Mouse (Mus musculus): Measurements from ENCODE around the gene Tnfsfm13.

Tnfsfm13 gene

DNA sequence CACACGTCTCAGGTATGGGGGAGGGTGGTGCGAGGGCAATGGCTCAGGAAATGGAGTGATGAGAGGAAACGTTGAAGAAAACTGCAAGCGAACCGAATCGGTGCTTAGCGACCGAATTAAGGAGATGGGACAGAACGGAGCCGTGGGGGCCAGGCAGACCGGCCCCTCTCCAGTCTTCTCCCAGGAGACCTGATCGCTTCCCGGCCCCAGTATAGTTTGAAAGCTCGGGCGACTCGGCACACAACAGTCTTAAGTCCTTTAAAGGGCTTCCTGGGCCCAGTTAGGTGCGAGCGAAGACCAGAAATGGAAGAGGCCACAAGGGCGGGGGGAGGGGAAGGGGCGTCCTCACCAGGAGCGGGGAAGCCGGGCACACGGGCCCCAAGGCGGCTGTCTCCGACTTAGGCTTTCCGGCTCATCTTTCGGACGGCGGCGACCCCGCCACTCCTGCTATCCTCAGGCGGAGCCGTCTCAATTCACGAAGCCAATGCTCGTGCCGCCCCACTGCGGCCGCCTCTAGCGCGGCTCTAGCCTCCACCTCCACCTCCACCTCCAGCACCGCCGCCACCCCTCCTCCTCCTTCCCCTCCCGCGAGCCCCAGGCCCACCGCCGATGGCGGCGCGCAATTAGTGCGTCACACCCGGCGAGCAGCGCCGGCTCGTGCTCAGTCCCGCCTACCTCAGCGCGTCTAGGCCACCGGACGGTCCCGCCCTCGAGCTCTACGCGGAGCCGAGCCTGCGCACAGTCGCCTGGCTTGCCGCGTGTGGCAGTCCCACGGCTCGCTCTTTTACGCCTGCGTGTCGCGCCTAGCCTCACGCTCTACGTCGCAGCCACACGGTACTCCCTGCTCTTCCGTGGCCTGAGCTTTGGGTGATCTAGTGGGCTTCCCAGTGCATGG lies 14.3 kb downstream of the Tnfsfm13 start, which contains the start of gene Senp3:
Gene Senp3 (minus strand): TSS at position 771 of the 895 bp plus-strand sequence.
- DNase-seq (ENCODE audit: low read depth) = peak; percentile 98

DNA sequence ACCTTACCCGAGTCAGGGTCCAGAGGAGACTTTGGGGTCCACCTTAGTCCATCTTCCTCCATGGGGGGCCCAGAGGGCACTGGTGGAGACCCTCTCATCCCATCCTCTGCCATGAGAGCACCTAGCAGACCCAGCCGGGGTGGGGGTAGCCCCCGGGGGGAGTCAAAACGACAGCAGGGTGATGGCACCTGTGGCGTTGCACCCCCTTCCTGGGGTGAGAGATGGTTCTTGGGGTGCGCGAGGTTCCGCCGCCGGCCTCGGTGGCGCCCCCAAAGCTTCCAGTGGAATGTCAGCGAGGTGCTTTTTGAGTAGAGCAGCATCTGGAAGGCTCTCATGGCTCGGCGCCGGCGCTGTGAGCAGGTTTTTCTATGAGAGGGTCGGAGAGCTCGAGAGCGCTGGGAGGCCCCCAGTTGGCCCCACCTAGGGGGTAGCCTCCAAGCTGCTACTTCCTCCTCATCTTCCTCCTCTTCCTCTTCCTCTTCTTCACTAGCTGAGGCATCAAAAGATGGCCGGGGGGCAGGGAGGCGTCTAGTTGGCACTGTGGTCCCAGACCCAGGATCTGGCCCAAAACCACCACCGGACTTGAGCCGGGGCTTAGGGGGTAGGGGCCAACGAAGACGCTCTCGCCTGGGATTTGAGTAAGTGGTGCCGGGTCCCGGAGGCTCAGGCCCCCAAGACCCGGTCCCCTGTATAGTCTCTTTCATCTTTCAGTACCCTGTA lies 15.6 kb downstream of the Tnfsfm13 start:
- DNase-seq (ENCODE audit: low read depth) = no peak

DNA sequence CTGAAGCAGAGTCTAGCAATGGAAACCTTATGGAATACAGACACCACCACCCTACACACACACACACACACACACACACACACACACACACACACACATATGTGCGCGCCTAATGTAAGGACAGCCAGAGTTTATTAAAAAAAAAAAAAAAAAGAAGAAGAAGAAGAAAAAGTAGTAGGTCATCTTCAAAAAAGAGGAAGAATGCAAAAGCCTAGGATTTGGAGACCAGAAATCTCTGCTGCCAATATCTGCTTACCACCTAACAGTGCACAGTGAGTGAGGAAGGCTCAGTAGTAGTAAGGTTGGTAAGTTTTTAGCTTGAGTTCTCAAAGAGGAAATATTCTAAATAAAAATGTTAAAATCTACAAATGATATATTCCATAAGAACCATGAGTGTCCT lies 16.8 kb downstream of the Tnfsfm13 start:
- no peak for DNase-seq (ENCODE audit: low read depth)

DNA sequence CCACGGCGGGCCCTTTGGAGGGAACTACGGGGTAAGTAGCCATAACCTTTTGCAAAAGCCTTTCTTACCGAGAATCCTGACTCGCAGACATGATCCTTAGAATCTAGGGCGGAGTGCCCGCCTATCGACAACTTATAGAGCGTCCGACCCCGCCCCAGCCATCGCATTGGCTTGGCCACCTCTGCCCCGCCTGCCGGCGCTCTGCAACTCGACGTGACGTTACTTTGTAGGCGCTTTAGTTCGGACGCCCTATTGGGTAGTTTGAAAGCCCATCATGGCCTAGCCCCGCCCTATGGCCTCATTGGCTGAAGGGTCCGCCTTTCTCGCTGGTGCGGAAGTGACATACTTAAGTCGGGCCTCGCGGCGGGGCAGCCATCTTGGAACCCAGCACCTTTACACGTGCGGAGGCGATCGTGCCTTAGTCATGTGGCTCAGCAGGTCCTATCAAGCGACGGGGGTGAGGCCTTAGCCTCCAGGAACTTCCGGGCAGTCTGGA lies 23.6 kb downstream of the Tnfsfm13 start, which contains the start of gene Eif4a1:
Gene Eif4a1 (minus strand): TSS at position 213 of the 496 bp plus-strand sequence.
- peak; percentile 100 for DNase-seq (ENCODE audit: low read depth)

DNA sequence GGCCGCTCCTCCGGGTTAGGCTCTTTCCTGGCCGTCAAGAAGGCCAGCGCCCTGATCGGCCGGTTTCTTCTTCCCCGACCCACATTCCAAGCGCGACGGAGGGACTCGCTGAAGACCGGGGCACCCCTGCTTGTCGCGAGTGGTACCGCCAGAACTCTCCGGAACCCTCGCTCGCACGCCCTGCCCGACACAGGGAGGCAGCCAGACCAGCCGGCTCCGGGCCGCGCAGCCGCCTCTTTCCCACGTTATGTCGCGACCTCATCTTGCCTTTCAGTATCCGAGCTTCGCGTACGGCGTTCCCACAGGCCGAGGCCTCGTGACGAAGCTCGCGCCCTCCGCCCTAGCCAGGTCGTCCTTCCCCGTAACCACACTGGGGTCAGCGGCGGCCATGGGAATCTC lies 24.2 kb downstream of the Tnfsfm13 start:
- no peak for DNase-seq (ENCODE audit: low read depth)

DNA sequence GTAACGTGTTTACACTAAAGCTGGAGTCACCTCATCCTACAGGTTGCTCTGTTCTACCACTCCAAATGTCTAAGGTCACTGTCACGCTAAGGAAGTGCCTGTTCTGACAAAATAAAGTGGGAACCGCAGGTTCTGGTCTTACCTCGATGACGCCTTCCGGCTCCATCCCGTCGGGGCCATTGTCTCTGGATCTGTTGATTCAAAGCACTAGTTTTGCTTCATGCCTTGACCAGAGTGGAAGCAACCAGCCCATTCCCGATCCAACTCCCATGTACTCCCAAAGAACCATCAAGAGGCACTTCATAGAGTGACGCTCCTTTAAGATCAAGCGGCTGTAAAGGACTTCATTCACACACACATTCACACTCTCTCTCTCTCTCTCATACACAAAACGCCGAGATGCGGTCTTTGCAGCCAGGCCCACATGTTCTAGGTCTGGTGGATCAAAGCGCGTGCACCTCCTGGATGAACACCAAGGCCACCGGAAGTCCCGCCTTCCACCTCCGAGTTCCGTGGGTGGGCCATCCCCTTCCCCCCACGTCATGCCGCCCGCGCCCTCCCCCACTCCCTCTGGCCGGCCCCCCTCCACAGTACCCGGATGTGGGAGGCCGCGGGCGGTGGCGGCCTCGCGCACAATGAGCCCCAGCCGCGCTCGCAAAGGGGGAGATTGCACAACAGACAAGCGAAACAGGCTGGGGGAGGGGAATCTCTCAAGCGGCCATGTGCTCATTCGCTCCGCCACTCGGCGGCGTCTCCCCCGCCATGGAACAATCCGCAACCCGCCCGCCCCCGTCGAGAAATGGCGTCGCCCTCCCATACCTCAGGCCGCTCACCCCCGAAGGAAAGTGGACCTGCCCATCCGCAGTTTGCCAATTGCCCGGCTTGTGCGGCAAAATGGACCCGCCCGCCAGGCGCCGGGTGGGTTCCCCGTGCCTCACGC lies 24.8 kb downstream of the Tnfsfm13 start:
- DNase-seq (ENCODE audit: low read depth) = peak; percentile 99

DNA sequence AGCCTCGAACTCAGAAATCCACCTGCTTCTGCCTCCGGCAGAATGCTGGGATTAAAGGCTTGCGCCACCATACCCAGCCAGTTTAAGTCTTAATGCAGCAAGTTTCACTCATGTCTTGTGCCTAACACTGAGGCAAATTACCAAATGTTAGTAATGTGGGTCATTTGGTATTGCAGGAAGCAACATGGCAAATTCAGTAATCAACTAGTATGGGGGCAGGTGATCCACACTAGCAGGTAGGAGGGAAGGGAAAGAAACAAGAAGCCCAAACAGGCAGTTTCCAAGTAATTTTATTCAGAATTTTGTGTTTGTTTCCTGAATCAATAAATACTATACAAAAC lies 29.3 kb downstream of the Tnfsfm13 start:
- DNase-seq (ENCODE audit: low read depth) = no peak

DNA sequence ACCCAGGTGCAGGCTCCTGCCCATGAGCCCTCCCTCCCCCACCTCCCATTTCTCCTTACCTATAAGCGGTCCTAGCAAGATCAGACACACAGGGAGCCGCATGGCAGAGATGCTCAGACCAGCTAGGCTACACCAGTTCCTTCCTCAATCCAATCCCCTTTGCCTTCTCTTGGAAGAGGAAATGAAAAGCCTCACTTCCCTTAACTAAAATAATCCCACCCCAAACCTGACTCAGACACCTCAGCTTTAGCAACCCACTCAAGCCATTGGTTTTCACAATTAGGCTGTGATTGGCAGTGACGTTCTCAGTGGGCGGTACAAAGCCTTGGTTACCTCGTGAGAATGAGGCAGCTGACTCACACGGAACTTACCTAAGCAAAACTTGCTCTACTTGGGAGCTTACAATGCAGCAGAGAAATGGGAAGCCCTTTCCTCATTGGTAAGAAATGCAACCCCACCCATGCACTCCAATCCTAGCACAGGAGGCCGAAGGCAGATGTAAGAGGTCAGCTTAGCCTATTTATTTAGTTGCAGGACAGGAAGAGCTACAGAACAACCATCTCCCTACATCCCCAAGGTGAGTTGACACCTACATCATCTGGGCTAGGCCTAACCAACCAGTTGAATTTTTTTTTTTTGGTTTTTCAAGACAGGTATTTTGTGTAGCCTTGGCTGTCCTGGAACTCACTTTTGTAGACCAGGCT lies 29.8 kb downstream of the Tnfsfm13 start, which contains the start of gene Cd68:
Gene Cd68 (minus strand): TSS at position 193 of the 704 bp plus-strand sequence.
- DNase-seq (ENCODE audit: low read depth) = peak; percentile 82

DNA sequence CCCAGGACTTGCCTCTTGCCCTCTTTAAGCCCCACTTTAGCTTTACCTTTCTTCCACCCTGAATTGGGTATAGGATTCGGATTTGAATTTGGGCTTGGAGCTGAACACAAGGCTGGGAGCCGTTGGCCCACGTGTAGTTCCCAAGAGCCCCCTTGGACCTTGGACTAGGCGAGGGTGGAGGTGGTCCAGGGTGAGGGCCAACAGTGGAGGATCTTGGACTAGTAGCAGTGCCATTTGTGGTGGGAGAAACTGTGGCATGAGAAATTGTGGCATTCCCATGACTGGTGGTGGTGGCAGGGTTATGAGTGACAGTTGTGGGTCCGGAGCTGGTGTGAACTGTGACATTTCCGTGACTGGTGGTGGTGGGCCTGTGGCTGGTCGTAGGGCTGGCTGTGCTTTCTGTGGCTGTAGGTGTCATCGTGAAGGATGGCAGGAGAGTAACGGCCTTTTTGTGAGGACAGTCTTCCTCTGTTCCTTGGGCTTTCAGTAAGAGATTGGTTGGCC lies 30.4 kb downstream of the Tnfsfm13 start:
- DNase-seq (ENCODE audit: low read depth) = peak; percentile 29

DNA sequence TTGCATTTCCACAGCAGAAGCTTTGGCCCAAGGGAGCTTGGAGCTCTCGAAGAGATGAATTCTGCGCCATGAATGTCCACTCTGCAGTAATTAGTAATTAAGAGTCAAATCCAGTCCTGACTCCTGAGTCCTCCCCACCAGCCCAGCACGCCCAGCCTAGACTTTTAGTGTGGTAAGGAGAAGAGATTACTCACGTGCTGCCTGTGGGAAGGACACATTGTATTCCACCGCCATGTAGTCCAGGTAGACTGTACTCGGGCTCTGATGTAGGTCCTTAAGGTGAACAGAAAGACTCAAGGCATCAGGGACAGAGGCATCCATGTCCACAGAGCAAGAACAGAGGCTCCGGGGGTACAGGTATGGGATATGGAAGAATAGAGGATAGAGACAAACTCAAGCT lies 31.1 kb downstream of the Tnfsfm13 start:
- DNase-seq (ENCODE audit: low read depth) = no peak

DNA sequence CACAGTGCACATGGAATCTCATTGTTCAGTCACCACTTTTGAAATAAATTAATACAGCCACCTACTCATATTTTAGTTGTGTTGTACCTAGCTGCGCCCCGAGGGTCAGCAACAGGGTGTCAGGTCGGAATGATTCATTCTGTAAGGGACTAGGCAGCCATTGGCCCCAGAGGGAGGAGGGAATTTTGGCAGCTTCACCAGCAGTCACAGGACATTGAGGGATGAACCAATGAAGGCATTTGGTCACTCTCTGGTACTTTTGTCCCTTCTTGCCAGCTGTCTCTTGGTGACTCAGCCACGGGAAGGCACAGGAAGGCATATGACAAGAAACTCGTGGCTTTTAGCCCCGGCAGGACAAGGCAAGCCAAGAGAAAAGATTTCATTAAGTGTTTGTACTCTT lies 32.1 kb downstream of the Tnfsfm13 start:
- DNase-seq (ENCODE audit: low read depth) = peak; percentile 16

DNA sequence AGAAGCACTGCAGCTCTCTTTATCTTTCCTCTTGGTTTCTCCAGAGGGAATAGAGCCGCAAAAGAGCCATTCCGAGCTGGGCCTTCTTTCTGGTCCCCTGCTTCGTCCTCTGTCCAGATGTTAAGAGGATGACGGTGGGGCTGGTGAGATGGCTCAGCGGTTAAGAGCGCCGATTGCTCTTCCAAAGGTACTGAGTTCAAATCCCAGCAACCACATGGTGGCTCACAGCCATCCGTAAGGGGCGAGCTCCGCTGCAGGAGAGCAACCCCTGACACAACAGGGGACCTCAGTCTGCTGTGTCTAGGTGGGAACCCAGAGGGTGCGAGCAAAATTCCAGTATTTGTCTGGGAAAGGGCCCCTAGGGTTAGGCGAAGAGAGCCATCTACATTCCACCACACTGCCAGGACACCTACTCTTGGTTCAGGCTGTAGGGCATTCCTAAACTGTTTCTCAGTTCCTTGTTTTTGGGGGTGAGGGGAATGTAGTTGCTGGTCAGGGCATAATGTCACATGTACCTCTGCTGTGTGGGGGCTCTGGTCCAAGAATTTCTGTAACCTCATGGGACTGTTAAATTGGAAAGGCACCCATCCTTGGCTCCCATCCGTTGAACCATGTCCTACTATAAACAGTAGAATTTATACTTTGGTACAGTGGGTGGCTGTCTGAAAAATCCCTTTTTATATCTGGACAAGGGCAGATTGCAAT lies 32.8 kb downstream of the Tnfsfm13 start:
- peak; percentile 21 for DNase-seq (ENCODE audit: low read depth)

DNA sequence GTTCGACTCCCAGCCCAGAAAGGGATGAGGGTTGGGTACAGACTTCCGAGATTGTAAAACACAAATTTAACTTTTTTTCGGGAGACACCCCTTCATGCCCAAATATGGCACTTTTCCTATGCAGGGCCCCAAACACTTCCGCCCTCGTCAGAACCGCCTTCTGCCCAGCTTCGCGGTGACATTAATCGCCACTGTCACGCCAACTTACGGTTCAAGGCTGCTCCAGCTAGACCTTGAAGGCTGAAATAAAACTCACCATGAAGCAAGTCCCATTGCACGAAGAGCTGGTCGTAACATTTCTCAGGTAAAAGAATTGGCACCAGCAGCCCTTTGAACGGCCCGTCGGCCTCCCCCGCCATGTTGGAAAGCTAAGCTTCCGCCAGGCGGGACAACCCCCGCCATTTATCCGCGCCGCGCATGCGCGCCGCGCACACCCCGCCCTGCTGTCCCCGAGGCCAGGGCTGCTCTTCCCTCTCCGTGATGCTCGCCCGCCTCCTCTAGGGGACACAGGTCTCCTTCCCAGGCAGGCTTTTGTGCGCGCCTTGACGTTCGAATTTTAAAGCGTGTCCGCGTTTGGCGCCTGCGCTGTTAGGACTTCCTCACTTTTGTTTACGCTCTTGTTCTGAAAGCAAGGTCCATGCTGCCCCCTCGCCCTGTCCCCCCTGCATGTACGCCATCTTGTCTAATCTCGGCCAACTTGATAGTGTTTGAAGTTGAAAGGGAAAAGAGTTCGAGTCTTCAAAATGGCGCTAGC lies 33.5 kb downstream of the Tnfsfm13 start, which contains the start of gene Mpdu1:
Gene Mpdu1 (minus strand): TSS at position 430 of the 754 bp plus-strand sequence.
- DNase-seq (ENCODE audit: low read depth) = peak; percentile 98

DNA sequence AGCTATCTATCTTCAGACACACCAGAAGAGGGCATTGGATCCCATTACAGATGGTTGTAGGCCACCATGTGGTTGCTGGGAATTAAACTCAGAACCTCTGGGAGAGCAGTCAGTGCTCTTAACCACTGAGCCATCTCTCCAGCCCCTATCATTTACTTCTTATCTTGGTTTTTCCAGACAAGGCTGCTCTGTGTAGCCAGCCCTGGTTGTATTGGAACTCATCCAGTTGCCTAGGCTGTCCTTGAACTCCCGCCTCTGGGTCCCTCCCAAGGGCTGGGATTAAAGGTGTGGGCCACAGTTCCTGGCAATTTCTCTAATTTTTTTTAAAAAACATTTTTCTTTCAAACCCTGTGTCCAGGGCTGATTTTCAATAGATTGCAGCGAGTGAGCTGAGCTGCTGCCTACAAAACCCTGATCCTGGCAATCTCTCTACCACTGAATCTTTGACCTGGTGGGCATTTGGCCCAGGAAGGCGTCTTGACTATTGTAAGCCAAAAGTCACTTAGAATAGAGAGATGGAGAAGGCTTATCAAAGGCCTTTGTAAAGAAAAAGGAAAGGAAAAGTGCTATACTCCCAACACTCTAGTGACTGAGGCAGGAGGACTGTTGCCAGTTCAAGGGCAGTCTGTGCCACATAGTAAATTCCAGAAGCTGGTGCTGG lies 34.5 kb downstream of the Tnfsfm13 start:
- no peak for DNase-seq (ENCODE audit: low read depth)

DNA sequence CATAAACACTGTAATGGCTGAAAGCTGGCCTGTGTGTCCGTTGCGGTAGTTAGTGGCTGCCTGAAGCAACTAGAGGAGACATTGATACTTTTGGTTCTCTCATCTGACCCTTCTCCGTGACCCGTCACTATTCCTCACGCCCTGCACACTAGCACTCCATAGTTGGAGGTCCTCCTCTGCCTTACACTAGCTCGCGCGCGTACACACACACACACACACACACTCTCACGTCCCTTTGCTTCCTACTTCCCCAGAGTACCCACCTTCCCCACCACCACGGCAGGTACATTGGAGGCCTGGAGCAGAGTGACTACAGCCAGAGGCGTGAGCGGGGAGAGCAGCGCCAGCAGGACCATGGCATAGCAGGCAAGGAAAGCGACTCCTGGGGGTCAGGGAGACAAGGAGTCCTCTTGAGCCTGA lies 38.4 kb downstream of the Tnfsfm13 start:
- DNase-seq (ENCODE audit: low read depth) = no peak

DNA sequence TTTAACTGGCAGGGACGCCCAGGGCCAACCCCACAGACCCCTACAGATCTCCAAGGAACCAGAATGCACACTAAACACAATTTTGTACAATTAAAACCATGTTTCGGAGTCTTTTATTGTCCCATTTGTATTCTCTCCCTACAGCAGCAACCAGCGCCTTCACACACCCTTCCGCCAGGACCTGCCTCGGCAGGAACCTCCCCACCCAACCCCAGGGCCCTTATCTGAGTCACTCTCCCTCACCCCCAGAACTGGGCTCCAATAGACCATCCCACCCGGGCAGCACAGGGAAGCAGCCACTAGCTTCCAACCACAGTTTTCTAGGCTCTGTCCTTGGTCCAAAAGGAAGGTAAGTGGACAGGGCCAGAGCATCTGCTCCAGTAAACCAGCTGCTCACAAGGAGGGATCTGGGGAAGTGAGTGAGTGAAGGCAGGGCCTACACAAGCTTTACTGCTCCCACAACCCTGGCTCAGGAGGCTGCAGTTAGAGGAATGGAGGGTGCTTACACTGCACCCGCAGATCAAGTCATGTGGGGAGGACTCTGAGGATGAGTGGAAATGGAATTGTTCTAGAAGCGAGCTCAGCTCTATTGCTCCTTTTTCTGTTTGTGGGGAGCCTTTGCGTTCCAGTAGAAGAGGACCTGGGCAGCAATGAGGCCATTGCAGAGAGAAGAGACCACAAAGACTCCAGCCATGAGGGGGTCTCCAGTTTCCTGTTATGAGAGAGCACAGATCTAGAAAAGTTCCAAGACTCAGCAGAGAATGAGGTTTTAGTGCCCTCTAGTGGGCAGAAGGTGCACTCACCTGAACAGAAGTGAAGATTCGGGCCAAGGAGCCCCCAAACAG lies 39.1 kb downstream of the Tnfsfm13 start:
- peak; percentile 83 for DNase-seq (ENCODE audit: low read depth)

DNA sequence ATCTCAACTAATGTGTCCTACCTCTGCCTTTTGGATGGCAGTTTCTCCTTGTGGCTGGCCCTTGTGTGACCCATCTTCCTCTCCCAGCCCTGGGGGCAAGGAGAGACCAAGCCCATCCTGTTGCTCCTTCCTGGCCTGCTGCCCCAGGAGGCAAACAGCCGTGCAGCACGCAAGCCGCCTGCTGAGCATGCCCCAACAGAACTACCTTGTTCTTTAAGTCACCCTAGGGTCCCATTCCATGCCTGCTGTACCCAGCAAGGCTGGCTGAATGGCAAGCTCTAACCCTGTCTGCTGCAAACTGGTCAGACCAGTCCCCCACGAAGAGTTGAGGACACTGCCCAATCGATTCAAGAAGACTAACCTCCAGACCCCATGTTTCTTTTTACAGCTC lies 39.8 kb downstream of the Tnfsfm13 start:
- no peak for DNase-seq (ENCODE audit: low read depth)

Measured in induced T-regulatory cell, adult 2 months (primary cell).